Mouse (Mus musculus) ES-E14 (cell line): Measurements from ENCODE around the gene Dnaaf1.

Source experiments
- CHD2 ChIP-seq: IDR thresholded peaks from 2 replicates; pipeline ENCODE4 v1.6.1; 2014; ENCODE audit warnings: mild to moderate bottlenecking, low read depth, low read length, inconsistent platforms
- HCFC1 ChIP-seq: IDR thresholded peaks from 2 replicates; pipeline ENCODE4 v1.6.1; 2012; ENCODE audit warnings: low read length, inconsistent platforms, borderline replicate concordance; ENCODE audit not compliant: insufficient read depth
- MAFK ChIP-seq: IDR thresholded peaks from 2 replicates; pipeline ENCODE4 v1.6.1; 2014; ENCODE audit warnings: mild to moderate bottlenecking, low read depth, low read length, inconsistent platforms; ENCODE audit not compliant: insufficient read depth
- ZC3H11A ChIP-seq: IDR thresholded peaks from 2 replicates; pipeline ENCODE4 v1.6.1; 2012; ENCODE audit warnings: low read depth, mild to moderate bottlenecking, inconsistent platforms, low read length, borderline replicate concordance

DNA sequence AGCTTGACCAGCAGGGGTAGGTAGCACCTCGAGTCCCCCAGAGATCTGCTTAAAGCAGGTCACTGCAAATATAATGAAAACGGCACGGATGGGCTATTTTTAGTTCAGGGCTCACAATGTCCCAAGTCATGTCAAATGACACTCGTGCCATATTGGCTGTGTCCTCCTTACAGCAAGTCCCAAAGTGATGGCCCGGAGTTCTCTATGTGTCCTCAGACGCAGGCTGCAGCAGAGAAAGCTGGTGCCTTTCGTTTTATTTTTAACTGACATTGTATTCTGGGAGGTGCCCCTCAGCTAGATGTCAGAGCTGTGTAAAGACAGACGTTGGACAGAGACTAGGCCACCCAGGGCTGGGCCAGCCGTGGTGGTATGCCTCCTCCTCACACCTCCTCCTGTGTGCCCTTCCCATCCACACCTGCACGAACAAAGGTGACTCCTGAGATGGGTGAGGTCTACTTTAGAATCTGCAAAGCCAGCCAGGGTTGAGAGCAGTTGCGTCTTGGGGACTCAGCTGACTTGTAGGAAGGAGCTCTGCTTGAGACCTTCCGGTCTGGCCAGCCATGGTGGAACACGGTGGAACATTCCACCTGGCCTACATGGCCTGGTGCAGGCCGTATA lies 45.9 kb downstream of the Dnaaf1 start:
- no peak for TF ChIP-seq ZC3H11A
- TF ChIP-seq MAFK: no peak
- no peak for TF ChIP-seq HCFC1
- TF ChIP-seq CHD2: no peak
